Mouse (Mus musculus) right cerebral cortex, postnatal 14 days (tissue): ENCODE results near the gene Fermt1.
A peak's percentile ranks its signal among the peaks of the same experiment; 100 is the strongest.

Experiments
- DNase-seq: peaks from one replicate; pipeline ENCODE4 v3.0.0; 2022

Fermt1 gene

GRCm38 (mm10) chr2:132914785-132915184, 30.9 kb downstream of the Fermt1 start:
- DNase-seq = no peak

- no peak for DNase-seq
These were observed 38.9 kb downstream of the Fermt1 start for GRCm38 (mm10) chr2:132906763-132907162.

GRCm38 (mm10) chr2:132904961-132905360, 40.7 kb downstream of the Fermt1 start:
- DNase-seq = no peak

- peak; percentile 40 for DNase-seq
These were observed 42.2 kb downstream of the Fermt1 start for GRCm38 (mm10) chr2:132903498-132903897.

DNA sequence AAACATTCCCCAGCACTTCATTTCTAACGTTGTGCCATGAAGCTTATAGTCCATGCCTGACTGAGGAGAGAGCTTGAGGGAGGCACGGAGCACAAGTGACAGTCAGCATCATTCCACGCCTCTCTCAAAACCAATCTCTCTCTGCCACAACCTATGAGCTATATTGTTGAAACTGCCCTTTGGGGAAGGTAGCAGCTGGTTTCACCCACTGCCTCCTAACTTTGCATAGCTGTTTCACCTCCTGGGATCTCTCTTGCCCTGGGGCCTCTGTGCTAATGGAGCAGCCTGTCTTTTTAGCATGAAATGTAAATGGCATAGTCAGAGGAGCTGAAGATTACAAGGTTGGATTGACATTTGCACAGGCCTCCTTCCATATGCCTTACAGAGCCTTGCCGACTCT, 43.6 kb downstream of the Fermt1 start:
- DNase-seq = no peak

DNA sequence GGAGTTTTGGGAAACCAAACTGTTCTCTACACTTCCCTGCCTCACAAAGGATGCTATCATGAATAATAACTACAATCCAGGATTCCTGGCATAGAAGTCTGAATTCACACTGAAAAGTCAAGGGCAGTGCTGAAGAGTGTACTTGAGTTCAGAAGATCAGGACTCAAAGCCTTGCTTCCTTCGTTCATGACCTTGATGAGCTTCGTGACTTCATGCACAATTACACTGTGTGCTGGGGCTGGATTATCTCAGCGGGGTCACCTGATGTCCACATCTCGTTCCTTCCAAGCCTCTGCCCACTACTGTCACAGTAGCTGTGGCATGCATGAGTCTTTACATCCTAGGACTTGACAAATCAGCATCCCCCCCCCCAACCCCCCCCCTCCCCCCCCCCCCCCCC, 44.1 kb downstream of the Fermt1 start:
- DNase-seq = no peak

GRCm38 (mm10) chr2:132900596-132900995, 45.1 kb downstream of the Fermt1 start:
- DNase-seq = no peak

GRCm38 (mm10) chr2:132898211-132898610, 47.5 kb downstream of the Fermt1 start:
- no peak for DNase-seq

DNA sequence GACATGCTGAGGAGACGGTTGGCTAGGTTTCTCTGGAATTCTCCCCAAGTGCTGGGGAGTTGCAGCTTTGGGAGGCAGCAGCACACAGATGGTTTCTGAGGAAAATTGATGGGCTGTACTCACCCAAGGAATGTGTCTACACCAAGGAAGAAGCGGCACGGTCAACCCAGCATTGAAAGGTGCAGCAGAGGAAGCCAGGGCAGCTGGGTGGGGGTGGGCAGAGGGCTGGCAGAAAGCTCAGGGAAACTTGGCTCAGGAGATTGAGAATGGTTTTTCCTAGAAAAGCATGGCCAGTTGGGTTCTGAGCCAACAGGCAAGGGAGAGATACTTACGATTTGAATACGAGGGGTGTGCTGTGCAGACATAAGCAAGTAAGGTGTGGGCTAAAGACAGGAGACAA, 51.9 kb downstream of the Fermt1 start:
- no peak for DNase-seq

GRCm38 (mm10) chr2:132885312-132885711, 60.4 kb downstream of the Fermt1 start:
- no peak for DNase-seq

- DNase-seq = no peak
These were observed 61.3 kb downstream of the Fermt1 start for GRCm38 (mm10) chr2:132884303-132884967.

GRCm38 (mm10) chr2:132880844-132881645, 64.7 kb downstream of the Fermt1 start, which contains the start of gene Lrrn4:
Gene Lrrn4, minus strand, starts transcription at chr2:132880891.
- DNase-seq = no peak

- DNase-seq = peak; percentile 67
These were observed 66.3 kb downstream of the Fermt1 start for GRCm38 (mm10) chr2:132879261-132880044.

- DNase-seq = no peak
These were observed 68.7 kb downstream of the Fermt1 start for GRCm38 (mm10) chr2:132876991-132877390.

DNA sequence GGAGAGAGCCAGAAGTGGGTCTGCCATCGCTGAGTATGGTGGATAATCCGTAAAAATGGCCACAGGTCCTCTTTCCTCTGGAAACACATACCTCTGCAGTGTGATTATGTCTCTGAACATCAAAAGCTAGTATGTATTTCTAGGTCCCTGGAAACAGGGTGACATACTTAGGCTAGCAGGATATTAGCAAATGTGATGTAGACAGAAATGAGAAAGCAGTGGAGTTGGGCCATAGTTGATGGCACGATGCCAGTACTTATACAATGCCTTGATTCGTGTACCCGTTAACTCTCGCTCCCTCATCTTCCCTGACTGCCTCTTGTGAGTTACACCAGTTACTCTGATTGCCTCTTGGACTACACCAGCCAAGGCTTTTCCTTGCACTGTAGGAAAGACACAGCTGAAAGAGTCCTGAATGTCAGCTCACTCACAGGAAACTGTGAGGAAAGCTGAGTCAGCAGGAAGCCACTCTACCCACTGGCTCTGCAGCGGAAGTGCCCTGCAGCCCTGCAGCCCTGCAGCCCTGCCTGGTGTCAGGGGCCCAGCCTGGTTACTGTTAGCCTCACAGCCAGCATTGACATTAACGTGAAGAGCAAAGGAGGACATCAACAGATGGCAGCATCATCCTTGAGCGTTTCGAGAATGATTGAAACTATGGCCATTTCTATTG, 71.9 kb downstream of the Fermt1 start:
- no peak for DNase-seq

DNA sequence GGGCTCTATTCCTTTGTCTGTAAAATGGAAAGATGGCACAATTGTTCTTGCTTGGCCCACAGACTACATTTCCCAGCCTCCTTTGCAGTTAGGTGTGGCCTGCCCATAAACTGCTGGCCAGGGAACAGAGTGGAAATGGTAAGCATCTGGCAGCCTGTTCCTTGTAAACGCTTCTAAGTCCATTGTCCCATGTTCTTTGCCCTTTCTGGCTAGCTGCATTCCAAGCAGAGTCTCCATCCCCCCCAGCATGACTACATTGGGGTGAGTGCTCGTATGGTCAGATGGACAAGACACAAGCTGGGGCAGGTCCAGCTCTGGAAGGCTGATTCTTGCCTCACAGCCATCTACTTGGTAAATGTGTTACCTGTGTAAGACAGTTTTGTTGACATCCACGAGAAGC, 74.0 kb downstream of the Fermt1 start:
- DNase-seq = no peak

GRCm38 (mm10) chr2:132870286-132870685, 75.4 kb downstream of the Fermt1 start:
- no peak for DNase-seq

- DNase-seq = no peak
These were observed 76.0 kb downstream of the Fermt1 start for GRCm38 (mm10) chr2:132869682-132870081.

DNA sequence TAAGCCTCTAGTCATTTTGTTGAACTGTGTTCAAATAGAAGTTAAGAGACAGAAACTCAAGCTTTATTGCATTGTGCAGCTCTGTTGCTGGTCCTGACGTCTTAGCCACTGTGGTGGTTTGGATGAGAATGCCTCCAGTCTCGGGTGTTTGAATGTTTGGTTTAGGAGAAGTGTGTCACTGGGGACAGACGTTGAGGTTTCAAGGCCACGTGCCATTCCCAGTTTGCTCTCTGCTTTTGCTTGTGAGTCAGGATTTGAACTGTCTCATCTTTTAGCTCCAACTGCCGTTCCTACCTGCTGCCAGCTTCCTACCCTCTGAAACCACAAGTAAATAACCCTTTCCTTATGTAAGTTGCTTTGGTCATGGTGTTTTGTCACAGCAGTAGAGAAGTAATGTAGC, 78.2 kb downstream of the Fermt1 start:
- DNase-seq = no peak

DNA sequence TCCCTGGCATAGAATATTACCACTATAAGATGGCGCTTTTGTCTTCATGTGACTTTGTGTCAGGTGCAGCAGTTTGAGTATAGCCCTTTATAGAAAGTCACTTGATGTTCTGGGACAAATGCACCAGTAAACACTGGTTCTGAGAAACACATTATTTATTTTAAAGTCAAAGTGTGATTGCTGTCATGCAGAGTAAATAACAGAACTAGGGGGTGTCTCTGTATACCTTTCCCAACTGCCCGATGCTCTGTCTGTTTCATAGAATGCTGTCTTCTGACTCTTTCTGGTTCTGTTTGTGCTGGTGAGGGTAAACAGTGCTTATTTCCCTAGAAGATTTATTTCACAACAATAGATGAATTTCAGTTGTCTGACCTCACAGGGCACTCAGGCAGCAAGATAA, 82.4 kb downstream of the Fermt1 start:
- DNase-seq = no peak

DNA sequence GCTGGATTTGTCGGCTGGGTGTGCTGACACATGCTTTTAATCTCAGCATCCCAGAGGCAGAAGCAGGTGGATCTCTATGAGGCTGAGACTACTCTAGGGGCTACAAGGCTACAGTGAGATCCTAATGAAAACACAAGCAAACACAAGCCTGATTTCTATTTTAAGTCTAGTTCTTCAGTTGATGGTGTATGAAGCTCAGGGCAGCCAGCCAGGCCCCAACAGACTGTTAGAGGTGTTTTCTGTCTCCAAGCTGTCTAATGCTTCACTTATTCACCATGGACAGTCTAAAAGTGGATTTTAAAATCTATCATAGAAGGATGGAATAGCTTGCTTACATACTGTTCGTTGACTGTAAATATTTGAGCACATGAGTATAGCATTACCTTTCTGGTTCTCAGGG, 84.2 kb downstream of the Fermt1 start:
- peak; percentile 32 for DNase-seq

DNA sequence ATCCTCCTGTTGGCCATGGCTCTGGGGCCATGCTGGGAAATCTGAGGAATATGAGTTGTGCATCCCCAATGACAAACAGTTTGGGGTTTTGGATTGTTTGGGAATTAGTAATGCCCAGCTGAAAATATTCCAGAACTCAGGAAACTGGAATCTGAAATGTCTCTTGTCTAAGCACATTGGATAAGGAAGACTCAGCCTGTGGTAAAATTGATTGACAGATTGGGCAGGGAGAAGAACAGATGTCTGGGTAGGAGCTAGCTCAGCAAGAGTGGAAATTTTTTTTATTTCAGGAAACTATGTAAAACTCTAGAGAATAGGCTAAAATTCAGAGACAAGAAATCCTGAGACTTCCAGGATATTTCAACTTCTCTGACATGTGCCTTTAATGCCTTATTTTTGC, 85.3 kb downstream of the Fermt1 start:
- DNase-seq = no peak

DNA sequence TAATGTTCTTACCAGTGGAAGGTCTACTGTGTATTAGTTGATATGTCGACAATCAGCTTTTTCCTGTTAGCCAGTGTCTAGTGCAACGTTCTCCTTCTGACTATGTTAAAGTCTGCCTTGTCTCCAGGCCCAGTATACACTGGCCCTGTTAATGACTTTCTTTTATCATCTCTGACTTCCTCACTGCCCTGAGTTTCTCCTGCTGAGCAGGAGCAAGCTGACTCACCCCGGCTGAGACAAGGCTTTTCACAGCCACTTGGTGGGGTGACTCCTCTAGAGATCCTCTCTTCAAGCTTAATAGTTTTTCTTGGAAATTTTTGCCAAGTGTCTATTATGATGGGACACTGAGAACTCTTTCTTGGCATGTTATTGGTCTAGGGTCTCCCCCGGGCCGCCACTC, 89.4 kb downstream of the Fermt1 start:
- no peak for DNase-seq
